Mouse (Mus musculus): ENCODE results near the gene Ovol2. TPM values are rescaled to one million over a fixed set of nuclear protein-coding genes. Genes with fewer than 3 reads are reported as not detected.

The Ovol2 gene
- polyA plus RNA-seq, 1 experiment from 2014 or later: 1.1 TPM

- ATAC-seq (ENCODE audit: insufficient number of reproducible peaks, insufficient read depth, low FRiP score, low TSS enrichment): no peak
- Histone ChIP-seq H3K27me3 (no peaks in the 10 kb centered on the region), H3K36me3 (peaks cover 25% of the 10 kb centered on the region), H3K4me2 (replicated peaks) (no peak overlapping the region), H3K4me3 (no peak overlapping the region), H3K27ac (no peak overlapping the region), H3K9me3 (no peaks in the 10 kb centered on the region), H3K9ac (no peak overlapping the region), H3K4me1 (no peaks in the 10 kb centered on the region)
- 88% methylated on average over 3 of the region's 3 CpGs for WGBS
These were observed 55.1 kb downstream of the Ovol2 start for GRCm38 (mm10) chr2:144276885-144277284.

GRCm38 (mm10) chr2:144274741-144275140, 57.2 kb downstream of the Ovol2 start:
- 55% methylated on average over 8 of the region's 8 CpGs for whole genome bisulfite sequencing
- H3K4me1 ChIP-seq: 0 out of 2 replicates have a peak, but pooled peaks cover 4% of the 10 kb centered on the region
- no peak overlapping the region for H3K4me2 ChIP-seq (replicated peaks)
- no peaks in the 10 kb centered on the region for H3K9me3 ChIP-seq
- no peaks in the 10 kb centered on the region for H3K27me3 ChIP-seq
- peak overlapping the region; percentile 17; the same call in 1 of the 2 replicates for H3K9ac ChIP-seq
- no peak for ATAC-seq (ENCODE audit: insufficient number of reproducible peaks, insufficient read depth, low FRiP score, low TSS enrichment)
- H3K4me3 ChIP-seq: no peak overlapping the region
- no peak overlapping the region; the same call in 1 of the 2 replicates for H3K27ac ChIP-seq
- H3K36me3 ChIP-seq: peaks cover 23% of the 10 kb centered on the region

GRCm38 (mm10) chr2:144272088-144272487, 59.9 kb downstream of the Ovol2 start:
- H3K9me3 ChIP-seq: no peaks in the 10 kb centered on the region
- ATAC-seq (ENCODE audit: insufficient number of reproducible peaks, insufficient read depth, low FRiP score, low TSS enrichment): no peak

GRCm38 (mm10) chr2:144270507-144271420, 61.2 kb downstream of the Ovol2 start, which contains the start of the genes Mgme1 and Snx5:
TSS of gene Mgme1 (plus strand) at chr2:144270663.
TSS of gene Snx5 (minus strand) at chr2:144270906.
- peak within 1 kb of the TSS; percentile 64 for H3K4me2 ChIP-seq (replicated peaks)
- peaks cover 23% of the 10 kb centered on the region for H3K4me1 ChIP-seq
- H3K27me3 ChIP-seq: no peaks in the 10 kb centered on the region
- no peaks in the 10 kb centered on the region for H3K9me3 ChIP-seq
- under 1% methylated on average over 90 of the region's 93 CpGs for WGBS
- ATAC-seq (ENCODE audit: insufficient number of reproducible peaks, insufficient read depth, low FRiP score, low TSS enrichment): peak; percentile 95
- H3K4me3 ChIP-seq: peak within 1 kb of the TSS; percentile 90
- H3K27ac ChIP-seq: peak within 1 kb of the TSS; percentile 94
- no peaks in the 10 kb centered on the region for H3K36me3 ChIP-seq
- H3K9ac ChIP-seq: peak within 1 kb of the TSS; percentile 97

More at GRCm38 (mm10) chr2:144272088-144272487, 59.9 kb downstream of the Ovol2 start:
- Histone ChIP-seq H3K4me2 (replicated peaks) (no peak overlapping the region), H3K9ac (no peak overlapping the region), H3K4me1 (peaks cover 17% of the 10 kb centered on the region), H3K36me3 (0 out of 2 replicates have a peak, but pooled peaks cover 7% of the 10 kb centered on the region), H3K27ac (no peak overlapping the region), H3K4me3 (no peak overlapping the region), H3K27me3 (no peaks in the 10 kb centered on the region)
- 86% methylated on average over 12 of the region's 12 CpGs for WGBS

- no peaks in the 10 kb centered on the region for H3K27me3 ChIP-seq
- peak overlapping the region; percentile 94 for H3K27ac ChIP-seq
- H3K4me2 ChIP-seq (replicated peaks): peak overlapping the region; percentile 64
- peaks cover 25% of the 10 kb centered on the region for H3K4me1 ChIP-seq
- no peaks in the 10 kb centered on the region for H3K9me3 ChIP-seq
- no peak for ATAC-seq (ENCODE audit: insufficient number of reproducible peaks, insufficient read depth, low FRiP score, low TSS enrichment)
- H3K4me3 ChIP-seq: peak overlapping the region; percentile 90
- H3K9ac ChIP-seq: peak overlapping the region; percentile 97
- no peaks in the 10 kb centered on the region for H3K36me3 ChIP-seq
- under 1% methylated on average over 27 of the region's 33 CpGs for WGBS
These were observed 62.1 kb downstream of the Ovol2 start for GRCm38 (mm10) chr2:144269679-144270475.

GRCm38 (mm10) chr2:144269306-144269650, 62.7 kb downstream of the Ovol2 start:
- Histone ChIP-seq H3K4me1 (peaks cover 25% of the 10 kb centered on the region), H3K4me2 (replicated peaks) (peak overlapping the region; percentile 64), H3K9ac (peak overlapping the region; percentile 97), H3K36me3 (peaks cover 6% of the 10 kb centered on the region; the same call in 1 of the 2 replicates), H3K27ac (no peak overlapping the region), H3K9me3 (no peaks in the 10 kb centered on the region), H3K27me3 (no peaks in the 10 kb centered on the region), H3K4me3 (peak overlapping the region; percentile 90)
- no peak for ATAC-seq (ENCODE audit: insufficient number of reproducible peaks, insufficient read depth, low FRiP score, low TSS enrichment)
- under 1% methylated on average over 11 of the region's 11 CpGs for WGBS

GRCm38 (mm10) chr2:144268446-144269305, 63.3 kb downstream of the Ovol2 start:
- Histone ChIP-seq H3K9me3 (no peaks in the 10 kb centered on the region), H3K4me2 (replicated peaks) (peak overlapping the region; percentile 64), H3K27ac (no peak overlapping the region), H3K36me3 (peaks cover 11% of the 10 kb centered on the region; the same call in 1 of the 2 replicates), H3K9ac (peak overlapping the region; percentile 97; the same call in 1 of the 2 replicates), H3K4me3 (peak overlapping the region; percentile 90), H3K4me1 (peaks cover 25% of the 10 kb centered on the region), H3K27me3 (no peaks in the 10 kb centered on the region)
- WGBS: 6% methylated on average over 6 of the region's 6 CpGs
- ATAC-seq (ENCODE audit: insufficient number of reproducible peaks, insufficient read depth, low FRiP score, low TSS enrichment): no peak

GRCm38 (mm10) chr2:144267731-144268015, 64.3 kb downstream of the Ovol2 start:
- no peaks in the 10 kb centered on the region for H3K27me3 ChIP-seq
- peaks cover 11% of the 10 kb centered on the region; the same call in 1 of the 2 replicates for H3K36me3 ChIP-seq
- ATAC-seq (ENCODE audit: insufficient number of reproducible peaks, insufficient read depth, low FRiP score, low TSS enrichment): no peak
- no peak overlapping the region for H3K27ac ChIP-seq
- H3K4me3 ChIP-seq: no peak overlapping the region
- peak overlapping the region; percentile 64 for H3K4me2 ChIP-seq (replicated peaks)
- H3K9me3 ChIP-seq: no peaks in the 10 kb centered on the region
- 28% methylated on average over 1 of the region's 1 CpGs for WGBS
- no peak overlapping the region for H3K9ac ChIP-seq
- H3K4me1 ChIP-seq: peaks cover 25% of the 10 kb centered on the region

- Histone ChIP-seq H3K9ac (no peak overlapping the region), H3K4me1 (peaks cover 25% of the 10 kb centered on the region), H3K36me3 (peaks cover 11% of the 10 kb centered on the region; the same call in 1 of the 2 replicates), H3K27ac (no peak overlapping the region), H3K27me3 (no peaks in the 10 kb centered on the region), H3K4me2 (replicated peaks) (peak overlapping the region; percentile 64; the same call in 1 of the 2 replicates), H3K4me3 (no peak overlapping the region), H3K9me3 (no peaks in the 10 kb centered on the region)
- ATAC-seq (ENCODE audit: insufficient number of reproducible peaks, insufficient read depth, low FRiP score, low TSS enrichment): no peak
- 58% methylated on average over 5 of the region's 5 CpGs for WGBS
These were observed 64.8 kb downstream of the Ovol2 start for GRCm38 (mm10) chr2:144267004-144267730.

GRCm38 (mm10) chr2:144265916-144266683, 65.8 kb downstream of the Ovol2 start:
- H3K27ac ChIP-seq: no peak overlapping the region
- no peak overlapping the region for H3K4me2 ChIP-seq (replicated peaks)
- H3K4me1 ChIP-seq: peaks cover 22% of the 10 kb centered on the region
- no peak for ATAC-seq (ENCODE audit: insufficient number of reproducible peaks, insufficient read depth, low FRiP score, low TSS enrichment)
- H3K4me3 ChIP-seq: no peak overlapping the region
- peaks cover 17% of the 10 kb centered on the region for H3K36me3 ChIP-seq
- no peaks in the 10 kb centered on the region for H3K27me3 ChIP-seq
- WGBS: 47% methylated on average over 4 of the region's 4 CpGs
- H3K9me3 ChIP-seq: no peaks in the 10 kb centered on the region
- no peak overlapping the region for H3K9ac ChIP-seq

Measured in embryonic facial prominence, embryonic 12.5 days (tissue).